Mouse (Mus musculus): ENCODE results near the gene Pex6.

DNA sequence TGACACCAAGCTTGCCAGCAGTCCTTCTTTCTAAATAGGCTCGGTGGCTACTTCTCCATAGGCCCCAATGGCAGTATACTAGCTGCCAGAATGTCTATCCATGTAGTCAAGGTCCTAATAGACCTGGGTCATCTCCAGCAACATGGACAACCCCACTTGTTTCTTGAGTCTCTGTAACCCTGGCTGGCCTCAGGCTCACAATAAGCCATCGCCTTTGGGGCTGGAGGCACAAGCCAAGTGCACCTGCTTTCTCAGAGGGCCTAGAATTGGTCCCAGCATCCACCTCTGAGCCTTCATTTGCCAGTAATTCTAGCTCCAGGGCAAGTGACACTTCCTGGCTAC, 62.8 kb downstream of the Pex6 start:
- TF ChIP-seq POLR2A (IDR thresholded peaks at IDR 0.05; ENCODE audit: insufficient read length, low read depth) (no peak), MYOG (IDR thresholded peaks at IDR 0.05; ENCODE audit: control insufficient read depth in 1 of 3, insufficient read depth in 1 of 3, insufficient read length in 2 of 3, low read depth in 2 of 3) (no peak), E2F4 (IDR thresholded peaks at IDR 0.05; ENCODE audit: insufficient read depth) (no peak), TCF12 (IDR thresholded peaks at IDR 0.05; ENCODE audit: insufficient read depth, poor library complexity, severe bottlenecking) (no peak), MYOD1 (IDR thresholded peaks at IDR 0.05; ENCODE audit: control insufficient read depth in 1 of 3, insufficient read length in 2 of 3, low read depth in 2 of 3) (no peak), POLR2AphosphoS2 (IDR thresholded peaks at IDR 0.05; ENCODE audit: insufficient read length, low read depth) (peak; percentile 47), REST (IDR thresholded peaks at IDR 0.05; ENCODE audit: insufficient read depth, insufficient read length) (no peak)

Measured in myocyte (in vitro differentiated cells).